ENCODE assay signal across 11 mouse cellular contexts in genomic region chr3:116577286-116577685, GRCm38 (mm10). TPM values are rescaled to one million over a fixed set of nuclear protein-coding genes. Genes with fewer than 3 reads are reported as not detected.
DNase-seq lines count a peak whose midpoint lies in the region; ATAC-seq and TF ChIP-seq lines count a peak whose summit lies in the region.
"Had no signal": no experiment of that assay in that cellular context is flagged by ENCODE, and none has a peak within 500 bp of the region (broad histone marks: within the 10 kb centered on the region; RNA-seq: fewer than 3 reads in every experiment).

No protein-coding gene starts in this region.

- peak; percentile 66 for TF ChIP-seq CTCF in liver, embryonic 14.5 days (IDR thresholded peaks at IDR 0.05; ENCODE audit: low read depth)
- TF ChIP-seq CTCF in embryonic fibroblast, embryonic 13.5 days (IDR thresholded peaks at IDR 0.05; ENCODE audit: borderline replicate concordance, insufficient read depth, low read length): peak; percentile 66; the same call in 1 of the 2 replicates

- no peaks in the 10 kb centered on the region for H3K27me3 ChIP-seq in liver, embryonic 14.5 days (ENCODE audit: control insufficient read depth, insufficient read depth, low read length)
- H3K27me3 ChIP-seq in liver, embryonic 11.5 days (replicated peaks; ENCODE audit: control insufficient read depth, insufficient read depth, low read length): no peaks in the 10 kb centered on the region
- H3K27me3 ChIP-seq: embryonic facial prominence, embryonic 15.5 days; megakaryocyte, embryonic 14.5 days had no signal

- no peak overlapping the region for H3K27ac ChIP-seq in liver, embryonic 14.5 days
- H3K27ac ChIP-seq in liver, embryonic 11.5 days (ENCODE audit: low read depth, low read length): no peak overlapping the region
- H3K27ac ChIP-seq in ES-E14 (ENCODE audit: insufficient read depth, low read depth, low read length, poor library complexity, severe bottlenecking): no peak overlapping the region
- H3K27ac ChIP-seq in embryonic fibroblast, embryonic 13.5 days (ENCODE audit: insufficient read depth, low read length): no peak overlapping the region
- H3K27ac ChIP-seq: embryonic facial prominence, embryonic 15.5 days had no signal

- no peak for ATAC-seq in liver, embryonic 14.5 days (ENCODE audit: insufficient read depth)
- no peak for ATAC-seq in liver, embryonic 11.5 days (replicated peaks; ENCODE audit: low FRiP score)

- no peaks in the 10 kb centered on the region for H3K4me1 ChIP-seq in liver, embryonic 14.5 days (replicated peaks; ENCODE audit: control insufficient read depth in 2 of 2, insufficient read depth in 2 of 2, low read length in 1 of 2)
- H3K4me1 ChIP-seq in liver, embryonic 11.5 days (replicated peaks; ENCODE audit: control insufficient read depth, insufficient read depth, low read length): no peaks in the 10 kb centered on the region
- H3K4me1 ChIP-seq in ES-E14 (ENCODE audit: control insufficient read depth in 2 of 2, insufficient read depth in 2 of 2, low read length in 2 of 2, poor library complexity in 1 of 2): peaks cover 0 to 1% of the 10 kb centered on the region in 2 experiments; a peak in 1 of 4 replicates
- no peaks in the 10 kb centered on the region for H3K4me1 ChIP-seq in embryonic fibroblast, embryonic 13.5 days (ENCODE audit: control insufficient read depth, insufficient read depth, low read length)
- H3K4me1 ChIP-seq: embryonic facial prominence, embryonic 15.5 days; megakaryocyte, embryonic 14.5 days had no signal

- no peak for TF ChIP-seq EP300 in liver, embryonic 14.5 days (IDR thresholded peaks at IDR 0.05; ENCODE audit: low read depth)

- TF ChIP-seq POLR2A in embryonic fibroblast, embryonic 13.5 days (IDR thresholded peaks at IDR 0.05; ENCODE audit: low read depth, low read length): no peak

- H3K4me2 ChIP-seq in liver, embryonic 14.5 days (ENCODE audit: low read depth): no peak overlapping the region
- H3K4me2 ChIP-seq in liver, embryonic 11.5 days: no peak overlapping the region
- H3K4me2 ChIP-seq: embryonic facial prominence, embryonic 15.5 days had no signal

- in situ Hi-C loops in ES-E14 (cut with MboI; ENCODE audit: low sequenced_read_pairs in 2 of 2, unreplicated experiment in 2 of 2): no loop called here

- 37% methylated on average over 3 of the region's 3 CpGs for WGBS in liver, embryonic 14.5 days (ENCODE audit: insufficient replicate concordance)
- WGBS in liver, embryonic 11.5 days: 58% methylated on average over 3 of the region's 3 CpGs

- no peaks in the 10 kb centered on the region for H3K9me3 ChIP-seq in liver, embryonic 14.5 days (ENCODE audit: control insufficient read depth, low read length)
- H3K9me3 ChIP-seq in liver, embryonic 11.5 days (ENCODE audit: control insufficient read depth, low read length): no peaks in the 10 kb centered on the region
- H3K9me3 ChIP-seq in ES-E14 (ENCODE audit: control insufficient read depth, insufficient read depth, low read depth, low read length): no peaks in the 10 kb centered on the region
- H3K9me3 ChIP-seq: embryonic facial prominence, embryonic 15.5 days had no signal

- H3K4me3 ChIP-seq in liver, embryonic 14.5 days (ENCODE audit: insufficient read depth in 1 of 2, low read depth in 2 of 2, low read length in 2 of 2): no peak overlapping the region
- no peak overlapping the region for H3K4me3 ChIP-seq in liver, embryonic 11.5 days (ENCODE audit: low read depth, low read length)
- no peak overlapping the region for H3K4me3 ChIP-seq in ES-E14 (ENCODE audit: insufficient read depth in 1 of 2, low read depth in 1 of 2, low read length in 2 of 2, poor library complexity in 1 of 2, severe bottlenecking in 1 of 2)
- H3K4me3 ChIP-seq in embryonic fibroblast, embryonic 13.5 days (ENCODE audit: insufficient read depth, low read length): no peak overlapping the region
- H3K4me3 ChIP-seq: embryonic facial prominence, embryonic 15.5 days; megakaryocyte, embryonic 14.5 days had no signal

- peaks cover 17% of the 10 kb centered on the region for H3K36me3 ChIP-seq in liver, embryonic 14.5 days (replicated peaks; ENCODE audit: control insufficient read depth, insufficient read depth, low read depth)
- H3K36me3 ChIP-seq in liver, embryonic 11.5 days (ENCODE audit: control insufficient read depth, insufficient read depth, low read length): peaks cover 10% of the 10 kb centered on the region
- peaks cover 7% of the 10 kb centered on the region for H3K36me3 ChIP-seq in ES-E14 (ENCODE audit: control insufficient read depth, insufficient read depth, low read length, poor library complexity, severe bottlenecking)

- no peak overlapping the region for H3K9ac ChIP-seq in liver, embryonic 14.5 days (replicated peaks)
- no peak overlapping the region for H3K9ac ChIP-seq in liver, embryonic 11.5 days (ENCODE audit: low read depth, low read length)
- no peak overlapping the region for H3K9ac ChIP-seq in ES-E14 (ENCODE audit: insufficient read depth, low read depth, low read length, poor library complexity, severe bottlenecking)
- H3K9ac ChIP-seq: embryonic facial prominence, embryonic 15.5 days had no signal

- peak; percentile 41 for DNase-seq in embryo, embryonic 10 days (ENCODE audit: low spot score)
- DNase-seq in embryo, embryonic 10.5 days (ENCODE audit: low spot score): no peak
- no peak for DNase-seq in liver, embryonic 14.5 days (ENCODE audit: low read depth in 3 of 3, low spot score in 3 of 3)
- DNase-seq in liver, embryonic 11.5 days (ENCODE audit: low spot score): no peak
- DNase-seq in ES-E14 (ENCODE audit: low read depth, low spot score): peak; percentile 20
- DNase-seq in left cerebral cortex, adult 8-10 months (ENCODE audit: low spot score in 2 of 2): no peak
- no peak for DNase-seq in B cell, adult 2 months
- DNase-seq: left cerebral cortex, postnatal 4 days had no signal

TF ChIP-seq in ES-E14, 5 proteins besides CTCF, POLR2A, EP300 and RAD21:
- TF ChIP-seq ZNF384 (IDR thresholded peaks at IDR 0.05; ENCODE audit: low read depth, low read length) (no peak), MAFK (IDR thresholded peaks at IDR 0.05; ENCODE audit: insufficient read depth, low read depth, low read length) (no peak), CHD2 (IDR thresholded peaks at IDR 0.05; ENCODE audit: low read depth, low read length) (no peak), ZC3H11A (IDR thresholded peaks at IDR 0.05; ENCODE audit: borderline replicate concordance, low read depth, low read length) (no peak), HCFC1 (IDR thresholded peaks at IDR 0.05; ENCODE audit: borderline replicate concordance, insufficient read depth, low read length) (no peak)

RNA-seq across cellular contexts. Expression of gene Lrrc39, which starts 14.5 kb away (rescaled TPM):
- 2.2 and 2.6 TPM in 2 replicates for polyA plus RNA-seq in liver, embryonic 14.5 days (2012; rRNA removed)
- 3.1 TPM in 2 replicates for polyA plus RNA-seq in liver, embryonic 14.5 days (2014; fragmentation: Nextera tagmentation; extraction: Ambion mirVana)
- polyA plus RNA-seq in liver, embryonic 11.5 days (2014; fragmentation: Nextera tagmentation; extraction: Ambion mirVana): 2.1 and 2.8 TPM in 2 replicates
- total RNA-seq in ES-E14 (2012; rRNA removed): 0.62 and 0.74 TPM in 2 replicates
- 0.43 TPM in 1 of 2 replicates, not detected in the other for polyA plus RNA-seq in embryonic fibroblast, embryonic 13.5 days (2011; ENCODE audit: insufficient read length, low read depth, missing spikeins)
- total RNA-seq in left cerebral cortex, adult 8-10 months (2022): under 1 TPM; 0.11 to 0.25 (median 0.16) TPM
- total RNA-seq: left cerebral cortex, postnatal 4 days had no signal

RNA-seq across cellular contexts. Expression of gene Sass6, which starts 17.5 kb away (rescaled TPM):
- polyA plus RNA-seq in liver, embryonic 14.5 days (2012; rRNA removed): 4.7 and 7.7 TPM in 2 replicates
- polyA plus RNA-seq in liver, embryonic 14.5 days (2014; fragmentation: Nextera tagmentation; extraction: Ambion mirVana): 16.1 and 18.9 TPM in 2 replicates
- 30.4 and 32.4 TPM in 2 replicates for polyA plus RNA-seq in liver, embryonic 11.5 days (2014; fragmentation: Nextera tagmentation; extraction: Ambion mirVana)
- total RNA-seq in ES-E14 (2012; rRNA removed): 10.4 and 11.6 TPM in 2 replicates
- 11.5 and 14.6 TPM in 2 replicates for polyA plus RNA-seq in embryonic fibroblast, embryonic 13.5 days (2011; ENCODE audit: insufficient read length, low read depth, missing spikeins)
- 1 to 10 TPM; 6.4 to 8.3 (median 7.9) TPM for total RNA-seq in left cerebral cortex, adult 8-10 months (2022)

RNA-seq across cellular contexts. Expression of gene Trmt13, which starts 37.1 kb away (rescaled TPM):
- polyA plus RNA-seq in liver, embryonic 14.5 days (2012; rRNA removed): 3.7 and 7.3 TPM in 2 replicates
- 5.2 and 7.8 TPM in 2 replicates for polyA plus RNA-seq in liver, embryonic 14.5 days (2014; fragmentation: Nextera tagmentation; extraction: Ambion mirVana)
- 23.4 and 26.3 TPM in 2 replicates for polyA plus RNA-seq in liver, embryonic 11.5 days (2014; fragmentation: Nextera tagmentation; extraction: Ambion mirVana)
- 22.8 and 23.3 TPM in 2 replicates for total RNA-seq in ES-E14 (2012; rRNA removed)
- 19.0 and 21.2 TPM in 2 replicates for polyA plus RNA-seq in embryonic fibroblast, embryonic 13.5 days (2011; ENCODE audit: insufficient read length, low read depth, missing spikeins)
- total RNA-seq in left cerebral cortex, adult 8-10 months (2022): 10 to 100 TPM; 16.8 to 21.1 (median 19.8) TPM

Comparison
In these comparisons a context has a peak if more than half of its experiments do, and no peak if none do; other contexts are left out.
1. DNase-seq: peak in embryo, embryonic 10 days (single experiment) and ES-E14 (single experiment); none in embryo, embryonic 10.5 days (single experiment), liver, embryonic 14.5 days (0 of 3), liver, embryonic 11.5 days (single experiment), left cerebral cortex, adult 8-10 months (0 of 2) and B cell, adult 2 months (0 of 2).